ENCODE assay signal across 13 mouse cellular contexts in genomic region chr15:11479166-11479944, GRCm38 (mm10).
DNase-seq lines count a peak whose midpoint lies in the region; ATAC-seq lines count a peak whose summit lies in the region.
"Had no signal": no experiment of that assay in that cellular context is flagged by ENCODE, and none has a peak within 500 bp of the region (broad histone marks: within the 10 kb centered on the region; RNA-seq: fewer than 3 reads in every experiment).

No protein-coding gene starts in this region.

- no peaks in the 10 kb centered on the region for H3K9me3 ChIP-seq in hindbrain, embryonic 14.5 days (ENCODE audit: control insufficient read depth, low read length)
- no peaks in the 10 kb centered on the region for H3K9me3 ChIP-seq in hindbrain, embryonic 10.5 days
- H3K9me3 ChIP-seq in midbrain, embryonic 13.5 days, result no peaks in the 10 kb centered on the region
- no peaks in the 10 kb centered on the region for H3K9me3 ChIP-seq in midbrain, embryonic 11.5 days (ENCODE audit: control insufficient read depth, low read length)

- no peaks in the 10 kb centered on the region for H3K4me1 ChIP-seq in hindbrain, embryonic 14.5 days (replicated peaks; ENCODE audit: control insufficient read depth, insufficient read depth, low read length)
- no peaks in the 10 kb centered on the region for H3K4me1 ChIP-seq in hindbrain, embryonic 10.5 days (replicated peaks)
- no peaks in the 10 kb centered on the region for H3K4me1 ChIP-seq in midbrain, embryonic 13.5 days (replicated peaks)
- H3K4me1 ChIP-seq in midbrain, embryonic 11.5 days (ENCODE audit: control insufficient read depth, insufficient read depth, low read length), result no peaks in the 10 kb centered on the region

- H3K4me2 ChIP-seq in hindbrain, embryonic 14.5 days (replicated peaks), result peak overlapping the region; percentile 18; the same call in 1 of the 2 replicates
- H3K4me2 ChIP-seq in midbrain, embryonic 13.5 days (replicated peaks), result peak overlapping the region; percentile 21; the same call in 1 of the 2 replicates
- H3K4me2 ChIP-seq in midbrain, embryonic 11.5 days, result no peak overlapping the region

- 64% methylated on average over 14 of the region's 14 CpGs for WGBS in hindbrain, embryonic 14.5 days
- 87% methylated on average over 14 of the region's 14 CpGs for WGBS in hindbrain, embryonic 10.5 days
- 41% methylated on average over 14 of the region's 14 CpGs for WGBS in midbrain, embryonic 13.5 days
- WGBS in midbrain, embryonic 11.5 days, result 59% methylated on average over 14 of the region's 14 CpGs

- no peaks in the 10 kb centered on the region for H3K27me3 ChIP-seq in hindbrain, embryonic 14.5 days (ENCODE audit: control insufficient read depth, insufficient read depth, low read length)
- no peaks in the 10 kb centered on the region for H3K27me3 ChIP-seq in hindbrain, embryonic 10.5 days (ENCODE audit: insufficient read depth, poor library complexity, severe bottlenecking)
- no peaks in the 10 kb centered on the region for H3K27me3 ChIP-seq in midbrain, embryonic 13.5 days
- no peaks in the 10 kb centered on the region for H3K27me3 ChIP-seq in midbrain, embryonic 11.5 days (ENCODE audit: control insufficient read depth, insufficient read depth, low read length)

- no peak overlapping the region for H3K9ac ChIP-seq in hindbrain, embryonic 14.5 days
- no peak overlapping the region for H3K9ac ChIP-seq in midbrain, embryonic 13.5 days (replicated peaks)
- H3K9ac ChIP-seq in midbrain, embryonic 11.5 days (ENCODE audit: low read length), result no peak overlapping the region

- no peak for ATAC-seq in hindbrain, embryonic 14.5 days (ENCODE audit: low FRiP score)
- peak; percentile 40; the same call in 1 of the 2 replicates for ATAC-seq in midbrain, embryonic 13.5 days
- ATAC-seq in midbrain, embryonic 11.5 days (ENCODE audit: low FRiP score), result no peak
- ATAC-seq: inflammation-experienced regulatory T-cells, adult 6 months; Patski had no signal

- no peak overlapping the region for H3K27ac ChIP-seq in hindbrain, embryonic 14.5 days
- H3K27ac ChIP-seq in hindbrain, embryonic 10.5 days, result no peak overlapping the region
- H3K27ac ChIP-seq in midbrain, embryonic 13.5 days, result no peak overlapping the region
- H3K27ac ChIP-seq in midbrain, embryonic 11.5 days (ENCODE audit: low read depth, low read length), result no peak overlapping the region

- intact Hi-C loops in left cerebral cortex, postnatal 4 days (cut with DNase I), result no loop called here

- no peak for DNase-seq in hindbrain, embryonic 14.5 days (ENCODE audit: low spot score)
- DNase-seq in hindbrain, embryonic 10.5 days (ENCODE audit: low spot score), result no peak
- DNase-seq in midbrain, embryonic 11.5 days (ENCODE audit: low spot score, missing footprints), result no peak
- peak; percentile 4 for DNase-seq in left cerebral cortex, postnatal 4 days
- no peak for DNase-seq in gastrocnemius, adult 18-20 months (ENCODE audit: low spot score)
- no peak for DNase-seq in thymus, postnatal 25 days
- DNase-seq: adrenal gland, adult 8-10 months; kidney, postnatal 36 days; thymus, postnatal 36 days had no signal

- H3K36me3 ChIP-seq in hindbrain, embryonic 14.5 days (replicated peaks; ENCODE audit: control insufficient read depth, insufficient read depth), result no peaks in the 10 kb centered on the region
- H3K36me3 ChIP-seq in hindbrain, embryonic 10.5 days, result no peaks in the 10 kb centered on the region
- no peaks in the 10 kb centered on the region for H3K36me3 ChIP-seq in midbrain, embryonic 13.5 days
- H3K36me3 ChIP-seq in midbrain, embryonic 11.5 days (ENCODE audit: control insufficient read depth, insufficient read depth, low read length), result no peaks in the 10 kb centered on the region

- no peak overlapping the region for H3K4me3 ChIP-seq in hindbrain, embryonic 14.5 days (replicated peaks; ENCODE audit: low read length)
- H3K4me3 ChIP-seq in hindbrain, embryonic 10.5 days, result no peak overlapping the region
- no peak overlapping the region for H3K4me3 ChIP-seq in midbrain, embryonic 13.5 days (replicated peaks)
- no peak overlapping the region for H3K4me3 ChIP-seq in midbrain, embryonic 11.5 days (ENCODE audit: low read depth, low read length)
- H3K4me3 ChIP-seq: myocyte had no signal
